Mouse (Mus musculus) right cerebral cortex, adult 18-20 months (tissue): ENCODE results near the gene Mtmr1.

Source experiments
- DNase-seq: peaks from one replicate; pipeline ENCODE4 v3.0.0; 2022; ENCODE audit warnings: mixed read lengths

The Mtmr1 gene

DNA sequence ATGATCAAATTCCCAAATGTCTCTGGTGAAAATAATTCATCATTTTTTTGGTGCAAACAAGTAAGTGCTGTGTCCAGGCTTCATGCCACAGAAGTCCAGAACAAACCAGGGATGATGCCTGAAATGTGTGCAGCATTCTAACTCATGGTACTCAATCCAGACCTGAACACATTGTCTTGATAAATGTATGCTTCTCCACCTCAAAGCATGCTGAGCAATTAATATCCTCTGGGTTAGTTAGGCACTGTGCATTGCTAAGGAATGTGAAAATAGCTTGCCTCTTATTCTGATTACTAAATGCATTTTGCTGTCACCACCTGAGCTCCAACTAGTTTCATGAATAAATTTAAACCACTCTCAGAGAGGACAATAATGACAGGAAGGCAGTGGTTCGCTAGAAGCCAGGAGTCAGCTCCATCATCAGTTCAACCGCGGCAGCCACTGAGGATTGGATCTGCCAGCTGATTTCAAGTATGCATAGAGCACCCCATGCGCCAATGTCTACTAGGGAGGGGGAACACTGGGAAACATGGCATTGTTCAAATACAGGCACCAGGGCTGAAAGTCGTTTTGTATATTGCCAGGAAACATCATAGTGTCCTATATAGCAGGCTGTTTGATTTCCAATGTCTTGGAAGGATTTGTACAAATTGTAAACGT lies 91.6 kb downstream of the Mtmr1 start:
- no peak for DNase-seq

DNA sequence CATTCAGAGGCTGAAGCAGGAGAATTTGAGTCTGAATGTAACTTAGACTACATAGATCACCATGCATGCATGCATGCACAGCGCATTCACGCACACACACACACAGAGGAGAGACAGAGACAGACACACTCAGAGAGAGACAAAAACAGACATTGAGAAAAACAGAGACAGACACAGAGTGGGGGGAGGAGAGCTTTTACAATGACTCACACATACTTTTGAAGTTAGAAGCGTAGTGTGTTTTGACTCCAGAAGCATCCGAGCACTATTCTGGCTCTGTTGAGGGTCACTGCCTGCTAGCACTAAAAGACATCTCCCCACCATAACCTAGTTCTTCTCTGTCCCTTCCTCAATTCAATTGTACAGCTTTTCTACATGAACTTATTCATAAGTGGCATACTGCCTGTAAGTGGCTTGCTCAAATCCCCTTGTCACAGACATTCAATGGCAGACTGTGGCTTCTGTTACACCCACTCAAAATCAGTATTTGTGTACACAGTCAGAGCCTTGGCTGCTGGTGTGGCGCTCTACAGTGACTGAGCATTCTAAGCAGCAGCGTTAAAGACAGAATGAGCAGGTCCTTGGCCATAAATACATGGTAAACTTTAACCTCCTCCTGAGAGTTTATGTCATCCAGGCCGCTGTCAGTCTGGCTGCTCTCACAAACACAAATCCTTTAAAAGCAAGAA lies 99.7 kb downstream of the Mtmr1 start:
- DNase-seq = peak; percentile 3

DNA sequence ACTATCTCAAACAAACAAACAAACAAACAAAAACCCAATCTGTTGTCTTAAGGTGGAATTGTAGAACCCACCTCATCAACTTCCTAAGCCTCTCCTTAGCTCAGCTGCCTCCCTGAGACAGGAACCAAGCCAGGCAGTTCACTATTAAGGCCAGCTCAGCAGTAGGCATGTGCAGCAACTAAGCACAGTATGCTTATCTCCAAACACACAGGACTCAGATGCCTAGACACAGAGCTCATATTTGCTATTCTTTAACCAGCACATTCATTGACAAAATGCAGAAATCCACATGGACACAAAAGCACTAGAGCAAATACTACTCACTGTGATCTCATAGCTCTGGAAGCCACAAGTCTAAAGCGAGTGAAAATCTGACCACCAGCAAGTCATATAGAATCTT lies 100.9 kb downstream of the Mtmr1 start:
- no peak for DNase-seq

DNA sequence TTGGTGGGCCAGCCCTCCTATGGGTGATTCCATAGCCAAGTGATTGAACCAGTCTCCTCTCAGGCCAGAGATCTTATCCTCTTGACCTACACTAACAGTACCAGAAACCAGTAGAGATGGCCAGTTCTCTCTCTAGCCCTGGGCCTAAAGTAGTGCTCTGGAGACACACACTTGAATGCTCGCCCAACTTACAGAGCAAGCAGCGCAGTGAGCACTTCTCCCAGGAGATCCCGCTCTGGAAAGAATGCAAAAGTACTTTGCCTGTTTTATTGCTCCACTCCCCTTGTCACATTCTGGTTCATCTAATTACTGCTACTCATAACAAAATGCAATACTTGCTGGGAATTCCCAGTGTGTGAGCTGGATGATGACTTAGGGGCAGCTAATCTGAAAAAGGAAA lies 102.9 kb downstream of the Mtmr1 start:
- DNase-seq = no peak
